Mouse (Mus musculus) heart, embryonic 12.5 days (tissue): ENCODE measurements around the gene Spc24. TPM values are rescaled to one million over a fixed set of nuclear protein-coding genes. Genes with fewer than 3 reads are reported as not detected.

Experiments used
- ATAC-seq: fragments of 200-750 bp; cut with Nextera tagmentation; 2 replicates; pipeline ENCODE4 v1.8.0; 2017; ENCODE audit warnings: moderate TSS enrichment, moderate library complexity; ENCODE audit not compliant: insufficient number of reproducible peaks, low FRiP score
- H3K27ac ChIP-seq: fragments of 300-500 bp; sonication (generic); 2 replicates; pipeline ENCODE4 v1.5.1; 2016; ENCODE audit warnings: mild to moderate bottlenecking, moderate library complexity; ENCODE audit not compliant: poor library complexity, severe bottlenecking
- H3K27me3 ChIP-seq: fragments of 300-500 bp; sonication (generic); replicated peaks from 2 replicates; pipeline ENCODE4 v1.6.1; 2016; ENCODE audit warnings: mild to moderate bottlenecking, moderate library complexity
- H3K36me3 ChIP-seq: fragments of 300-500 bp; sonication (generic); 2 replicates; pipeline ENCODE4 v1.6.1; 2016; ENCODE audit warnings: mild to moderate bottlenecking, moderate library complexity
- H3K4me1 ChIP-seq: fragments of 300-500 bp; sonication (generic); replicated peaks from 2 replicates; pipeline ENCODE4 v1.6.1; 2016; ENCODE audit warnings: mild to moderate bottlenecking
- H3K4me2 ChIP-seq: fragments of 300-500 bp; sonication (generic); 2 replicates; pipeline ENCODE4 v1.6.1; 2016; ENCODE audit warnings: mild to moderate bottlenecking, moderate library complexity
- H3K4me3 ChIP-seq: fragments of 300-500 bp; sonication (generic); 2 replicates; pipeline ENCODE4 v1.5.1; 2016; ENCODE audit warnings: mild to moderate bottlenecking
- H3K9ac ChIP-seq: fragments of 300-500 bp; sonication (generic); 2 replicates; pipeline ENCODE4 v1.6.1; 2016; ENCODE audit warnings: mild to moderate bottlenecking, moderate library complexity
- H3K9me3 ChIP-seq: fragments of 300-500 bp; sonication (generic); replicated peaks from 2 replicates; pipeline ENCODE4 v1.6.1; 2016; ENCODE audit warnings: mild to moderate bottlenecking, moderate library complexity
- WGBS: fragments of 180-500 bp; shearing (Covaris S2); methylation state at CpG from one replicate; pipeline ENCODE4 v1.1.7; 2016; 5-methylcytosine and 5-hydroxymethylcytosine counted together
- polyA plus RNA-seq: library from polyadenylated mRNA; unstranded; fragments of >200 nt; fragmentation: Nextera tagmentation; extraction: Ambion mirVana; gene quantifications from 2 replicates; pipeline ENCODE4 v1.2.1, GENCODE M21; 2016

Spc24 gene
- polyA plus RNA-seq, 1 experiment from 2014 or later = 84.5 TPM

DNA sequence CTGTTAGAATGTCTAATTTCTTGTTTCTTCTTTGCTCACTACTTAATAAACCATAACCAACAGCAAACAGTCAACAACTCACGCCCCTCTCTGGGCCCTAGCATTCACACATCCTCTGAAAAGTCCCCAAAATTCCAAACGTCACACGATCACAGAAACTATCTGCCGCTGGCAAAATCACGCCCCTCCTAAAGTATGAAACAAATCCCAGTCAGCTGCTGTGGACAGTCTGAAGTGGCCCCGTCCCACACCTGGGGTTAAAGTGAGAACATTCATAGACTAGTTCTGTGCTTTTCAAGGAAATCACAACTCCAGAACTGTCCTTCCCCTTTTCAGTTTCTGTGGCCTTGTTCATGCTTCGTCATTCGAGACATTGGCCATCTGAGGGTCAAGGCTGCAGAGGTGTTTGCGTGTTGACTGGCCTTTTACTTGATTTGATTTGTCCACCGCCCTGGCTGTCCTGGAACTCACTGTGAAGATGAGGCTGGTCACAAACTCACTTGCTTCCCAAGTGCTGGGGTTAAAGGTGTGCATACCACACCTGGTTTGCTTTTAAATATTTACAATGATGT lies 31.8 kb downstream of the Spc24 start:
- WGBS = 83% methylated on average over 10 of the region's 10 CpGs
- no peaks in the 10 kb centered on the region for H3K27me3 ChIP-seq
- H3K9me3 ChIP-seq = no peaks in the 10 kb centered on the region
- H3K27ac ChIP-seq = no peak overlapping the region
- H3K4me2 ChIP-seq = no peak overlapping the region
- ATAC-seq = no peak
- H3K4me3 ChIP-seq = no peak overlapping the region
- no peak overlapping the region for H3K9ac ChIP-seq
- H3K36me3 ChIP-seq = peaks cover 37% of the 10 kb centered on the region
- peaks cover 42% of the 10 kb centered on the region for H3K4me1 ChIP-seq

GRCm38 (mm10) chr9:21726218-21726975 lies 33.7 kb downstream of the Spc24 start:
- H3K27me3 ChIP-seq = no peaks in the 10 kb centered on the region
- peaks cover 44% of the 10 kb centered on the region for H3K4me1 ChIP-seq
- peaks cover 18% of the 10 kb centered on the region for H3K36me3 ChIP-seq
- ATAC-seq = no peak
- no peak overlapping the region; the same call in 1 of the 2 replicates for H3K9ac ChIP-seq
- WGBS = 66% methylated on average over 14 of the region's 14 CpGs
- no peak overlapping the region for H3K4me3 ChIP-seq
- H3K9me3 ChIP-seq = no peaks in the 10 kb centered on the region
- H3K4me2 ChIP-seq = peak overlapping the region; percentile 83
- no peak overlapping the region for H3K27ac ChIP-seq

DNA sequence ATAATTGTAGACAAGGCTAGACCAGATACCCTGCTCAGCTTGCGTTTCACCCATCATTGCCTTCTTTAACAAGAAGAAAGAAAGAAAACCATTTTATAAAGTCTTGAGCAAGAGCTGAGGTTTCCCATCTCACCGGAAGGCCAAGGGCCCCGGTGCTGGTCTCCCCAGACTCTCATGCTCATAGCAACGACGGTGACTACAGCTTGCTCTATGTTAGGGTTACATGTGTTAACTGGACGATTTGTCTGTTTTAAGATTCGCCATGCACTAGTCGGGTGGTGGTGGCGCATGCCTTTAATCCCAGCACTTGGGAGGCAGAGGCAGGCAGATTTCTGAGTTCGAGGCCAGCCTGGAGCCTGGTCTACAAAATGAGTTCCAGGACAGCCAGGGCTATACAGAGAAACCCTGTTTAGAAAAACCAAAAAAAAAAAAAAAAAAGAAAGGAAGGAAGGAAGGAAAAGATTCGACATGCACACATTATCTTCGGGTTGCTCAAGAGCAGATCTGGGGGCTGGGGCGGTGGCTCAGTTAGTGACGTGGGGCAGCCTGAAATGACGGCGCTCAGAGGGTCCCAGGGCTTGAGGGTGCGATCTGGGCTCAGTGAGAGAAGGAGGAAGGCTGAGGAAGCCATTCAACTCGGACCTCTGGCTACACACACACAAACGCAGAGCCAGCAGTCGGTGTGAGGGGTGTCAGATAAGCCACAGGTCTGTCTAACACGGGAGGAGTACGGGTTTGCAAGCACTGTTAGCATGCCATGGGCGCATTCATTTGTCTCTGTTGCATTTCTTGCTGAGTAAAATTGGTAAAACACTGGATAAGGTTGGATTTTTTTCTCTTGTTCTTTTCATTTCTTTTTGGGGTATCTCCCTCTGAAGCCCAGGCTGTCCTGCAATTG lies 34.6 kb downstream of the Spc24 start:
- WGBS = 53% methylated on average over 23 of the region's 23 CpGs

GRCm38 (mm10) chr9:21724147-21724536 lies 36.0 kb downstream of the Spc24 start:
- Histone ChIP-seq H3K27me3 (no peaks in the 10 kb centered on the region), H3K4me1 (peaks cover 42% of the 10 kb centered on the region), H3K27ac (peak overlapping the region; percentile 96), H3K36me3 (peaks cover 10% of the 10 kb centered on the region), H3K4me2 (peak overlapping the region; percentile 83), H3K9me3 (no peaks in the 10 kb centered on the region), H3K9ac (peak overlapping the region; percentile 80), H3K4me3 (peak overlapping the region; percentile 73)
- ATAC-seq = peak; percentile 94
- under 1% methylated on average over 18 of the region's 18 CpGs for WGBS

More for the DNA sequence above, 34.6 kb downstream of the Spc24 start:
- Histone ChIP-seq H3K4me1 (peaks cover 50% of the 10 kb centered on the region), H3K27ac (peak overlapping the region; percentile 96; the same call in 1 of the 2 replicates), H3K27me3 (no peaks in the 10 kb centered on the region), H3K9ac (peak overlapping the region; percentile 80), H3K36me3 (peaks cover 11% of the 10 kb centered on the region), H3K9me3 (no peaks in the 10 kb centered on the region), H3K4me3 (peak overlapping the region; percentile 73), H3K4me2 (peak overlapping the region; percentile 83)
- no peak for ATAC-seq

GRCm38 (mm10) chr9:21723377-21724146 lies 36.5 kb downstream of the Spc24 start, which contains the start of gene Ldlr:
Ldlr (plus strand) TSS chr9:21723483.
- Histone ChIP-seq H3K9ac (peak within 1 kb of the TSS; percentile 80), H3K9me3 (no peaks in the 10 kb centered on the region), H3K27ac (peak within 1 kb of the TSS; percentile 96), H3K4me3 (peak within 1 kb of the TSS; percentile 73), H3K4me2 (peak within 1 kb of the TSS; percentile 83), H3K36me3 (peaks cover 10% of the 10 kb centered on the region), H3K4me1 (peaks cover 36% of the 10 kb centered on the region), H3K27me3 (no peaks in the 10 kb centered on the region)
- WGBS = under 1% methylated on average over 47 of the region's 47 CpGs
- peak; percentile 84 for ATAC-seq

- no peaks in the 10 kb centered on the region for H3K36me3 ChIP-seq
- 55% methylated on average over 2 of the region's 2 CpGs for WGBS
- no peaks in the 10 kb centered on the region for H3K27me3 ChIP-seq
- H3K27ac ChIP-seq = peak overlapping the region; percentile 14; the same call in 1 of the 2 replicates
- no peak overlapping the region for H3K4me3 ChIP-seq
- H3K4me2 ChIP-seq = no peak overlapping the region
- no peak overlapping the region for H3K9ac ChIP-seq
- no peaks in the 10 kb centered on the region for H3K9me3 ChIP-seq
- peaks cover 25% of the 10 kb centered on the region for H3K4me1 ChIP-seq
- no peak for ATAC-seq
Observed at GRCm38 (mm10) chr9:21721036-21721435, 39.1 kb downstream of the Spc24 start.

DNA sequence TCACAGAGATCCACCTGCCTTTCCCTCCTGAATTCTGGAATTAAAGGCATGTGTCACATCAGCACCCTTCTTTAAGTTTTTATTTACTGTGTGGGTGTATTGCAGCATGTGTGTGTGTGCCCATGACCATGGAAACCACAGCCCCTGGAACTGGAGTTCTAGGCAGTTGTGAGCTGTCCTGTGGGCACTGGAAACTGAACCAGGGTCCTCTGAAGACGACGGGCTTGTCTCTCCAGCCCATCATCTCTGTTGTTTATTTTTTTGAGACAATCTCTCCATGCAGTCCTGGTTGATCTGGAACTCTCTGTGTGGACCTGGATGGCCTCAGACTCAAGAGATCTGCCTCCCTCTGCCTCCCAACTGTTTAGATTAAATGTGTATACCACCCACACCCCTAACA lies 43.1 kb downstream of the Spc24 start:
- Histone ChIP-seq H3K4me2 (no peak overlapping the region), H3K9me3 (no peaks in the 10 kb centered on the region), H3K27ac (no peak overlapping the region), H3K9ac (no peak overlapping the region), H3K27me3 (no peaks in the 10 kb centered on the region), H3K4me3 (no peak overlapping the region), H3K4me1 (peaks cover 21% of the 10 kb centered on the region), H3K36me3 (peaks cover 4% of the 10 kb centered on the region)
- no peak for ATAC-seq
- WGBS = 66% methylated on average over 2 of the region's 2 CpGs

DNA sequence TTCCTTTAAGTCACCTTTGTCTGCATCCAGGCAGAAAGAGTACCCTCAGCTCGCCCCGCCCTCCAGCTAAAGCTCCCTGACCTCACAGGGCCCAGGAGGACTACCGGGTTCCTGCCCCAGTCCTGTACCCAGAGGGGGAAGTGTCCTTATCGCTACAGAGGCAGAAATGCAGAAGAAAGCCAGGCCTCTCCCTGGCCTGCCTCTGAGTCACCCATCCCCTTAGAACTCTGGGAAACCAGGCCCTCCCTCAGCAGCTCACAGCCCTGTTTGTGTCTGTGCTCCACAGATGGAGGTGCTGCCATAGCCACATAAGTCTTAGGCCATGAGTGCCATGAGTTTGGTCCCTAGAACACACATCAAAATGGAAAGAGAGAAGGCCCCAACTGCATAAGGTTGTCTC lies 44.8 kb downstream of the Spc24 start:
- no peaks in the 10 kb centered on the region for H3K27me3 ChIP-seq
- no peaks in the 10 kb centered on the region for H3K9me3 ChIP-seq
- H3K4me2 ChIP-seq = no peak overlapping the region; the same call in 1 of the 2 replicates
- ATAC-seq = peak; percentile 92
- no peak overlapping the region for H3K9ac ChIP-seq
- H3K4me1 ChIP-seq = peaks cover 14% of the 10 kb centered on the region
- 20% methylated on average over 4 of the region's 4 CpGs for WGBS
- no peak overlapping the region for H3K4me3 ChIP-seq
- H3K27ac ChIP-seq = peak overlapping the region; percentile 53
- H3K36me3 ChIP-seq = peaks cover 4% of the 10 kb centered on the region

GRCm38 (mm10) chr9:21709340-21709739 lies 50.8 kb downstream of the Spc24 start:
- Histone ChIP-seq H3K9me3 (no peaks in the 10 kb centered on the region), H3K9ac (no peak overlapping the region), H3K36me3 (peaks cover 50% of the 10 kb centered on the region), H3K4me2 (no peak overlapping the region), H3K27me3 (no peaks in the 10 kb centered on the region), H3K27ac (no peak overlapping the region), H3K4me3 (no peak overlapping the region), H3K4me1 (no peaks in the 10 kb centered on the region)
- ATAC-seq = no peak
- 88% methylated on average over 3 of the region's 3 CpGs for WGBS

- Histone ChIP-seq H3K36me3 (peaks cover 73% of the 10 kb centered on the region), H3K4me2 (no peak overlapping the region), H3K27me3 (no peaks in the 10 kb centered on the region), H3K9ac (no peak overlapping the region), H3K4me1 (no peaks in the 10 kb centered on the region), H3K9me3 (no peaks in the 10 kb centered on the region), H3K4me3 (no peak overlapping the region), H3K27ac (no peak overlapping the region)
- ATAC-seq = no peak
- 89% methylated on average over 8 of the region's 8 CpGs for WGBS
Observed at GRCm38 (mm10) chr9:21706586-21707265, 53.4 kb downstream of the Spc24 start.
